Mouse (Mus musculus): Measurements from ENCODE around the gene Tent5b.
"Not testable (repeated sequence)": the region's sequence is repeated elsewhere in the genome, so short reads cannot be mapped to it uniquely, and the experiment has no call there.

Tent5b gene

DNA sequence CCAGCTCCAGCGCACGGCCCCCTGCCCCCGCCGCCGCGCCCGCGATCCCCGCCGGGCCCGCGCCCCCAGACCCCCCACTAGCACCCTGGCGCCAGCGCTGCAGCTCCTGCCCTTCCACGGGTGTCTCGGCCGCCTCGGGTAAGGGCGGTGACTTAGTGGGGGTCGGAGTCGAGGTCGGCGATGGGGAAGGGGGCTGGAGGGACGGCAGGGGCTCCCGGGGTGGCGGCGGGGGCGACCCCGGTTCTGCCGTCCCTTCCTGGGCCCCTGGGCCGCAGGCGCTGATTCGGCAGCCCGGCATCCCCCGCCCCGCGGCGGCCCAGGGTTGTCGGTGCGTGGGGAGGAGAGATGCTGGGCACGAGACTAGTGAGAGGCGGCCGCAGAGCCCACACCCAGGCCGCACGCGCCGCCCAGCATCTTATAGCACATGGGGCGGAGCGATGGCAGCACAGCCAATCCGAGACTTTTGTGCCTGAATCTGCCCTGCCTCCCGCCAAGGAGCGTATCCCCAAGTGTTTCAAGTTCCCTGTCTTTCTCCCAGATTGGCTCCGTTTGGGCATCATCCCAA lies 18.3 kb downstream of the Tent5b start, which contains the start of gene Trnp1:
Trnp1 (minus strand) TSS at position 391 of the 565 bp plus-strand sequence.
- peak; percentile 84 to 87 for DNase-seq (ENCODE audit: low spot score in 2 of 2)

DNA sequence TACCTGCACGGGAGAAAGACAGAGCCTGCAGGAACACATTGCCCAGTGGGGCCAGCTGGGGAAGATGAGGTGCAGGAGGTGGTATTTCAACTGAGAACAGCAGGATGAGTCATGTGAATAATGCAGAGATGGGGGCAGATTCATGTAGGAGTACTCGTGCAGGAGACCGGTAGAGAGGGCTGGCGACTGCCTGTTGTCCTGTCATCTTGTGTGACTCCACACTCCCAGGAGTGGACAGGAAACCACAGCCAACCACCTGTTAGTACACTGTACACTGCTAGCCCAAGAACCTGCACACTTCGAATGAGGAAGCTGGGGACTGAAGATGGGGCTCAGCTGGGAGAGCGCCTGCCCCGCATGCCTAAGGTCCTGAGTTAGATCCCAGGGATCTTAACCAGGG lies 21.6 kb downstream of the Tent5b start:
- DNase-seq (ENCODE audit: low spot score in 2 of 2), result peak in 1 of 2 experiments; percentile 35

DNA sequence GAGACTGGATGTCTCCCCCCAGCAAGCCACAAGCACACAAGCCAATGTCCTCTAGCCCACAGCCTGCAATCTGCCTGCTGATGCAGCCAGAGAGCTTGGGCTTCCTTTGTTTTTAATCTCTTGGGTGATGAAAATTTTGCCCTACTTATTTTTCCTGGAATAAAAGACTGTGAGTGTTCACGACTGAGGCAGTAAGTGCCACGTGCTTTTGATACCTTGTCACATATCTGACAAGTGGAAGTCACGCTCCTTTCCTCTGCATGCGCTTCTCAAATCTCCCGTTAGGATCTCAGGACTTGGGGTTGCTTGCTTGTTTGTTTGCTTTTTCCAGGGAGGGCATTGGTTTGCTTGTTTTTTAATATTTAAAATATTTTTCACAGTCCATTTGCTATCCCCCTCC lies 24.4 kb downstream of the Tent5b start:
- DNase-seq (ENCODE audit: low spot score in 2 of 2), result no peak

- no peak for DNase-seq (ENCODE audit: low spot score in 2 of 2)
Measured at GRCm38 (mm10) chr4:133504755-133505485, 25.0 kb downstream of the Tent5b start.

DNA sequence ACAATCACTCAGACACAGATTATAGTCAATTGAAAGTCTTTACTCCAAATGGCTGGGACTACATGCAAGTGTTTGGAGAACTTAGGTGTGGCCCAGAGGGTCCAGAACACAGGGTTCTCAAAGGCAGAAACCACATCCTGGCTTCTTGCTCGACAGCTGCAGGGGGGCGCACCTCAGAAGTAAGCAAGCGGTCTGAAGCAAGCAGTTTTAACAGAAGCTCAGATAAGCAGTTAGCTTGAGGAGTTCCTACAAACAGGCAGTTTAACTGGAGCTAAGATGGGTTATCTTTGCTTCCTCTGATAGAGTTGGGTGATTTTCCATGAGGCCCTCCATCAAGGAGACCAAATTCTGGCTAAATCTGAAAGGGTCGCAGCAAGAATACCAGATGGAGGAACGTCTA lies 26.6 kb downstream of the Tent5b start:
- DNase-seq (ENCODE audit: low spot score in 2 of 2), result no peak

- peak; percentile 55 to 60 for DNase-seq (ENCODE audit: low spot score in 2 of 2)
Measured at GRCm38 (mm10) chr4:133508990-133509389, 29.1 kb downstream of the Tent5b start.

DNA sequence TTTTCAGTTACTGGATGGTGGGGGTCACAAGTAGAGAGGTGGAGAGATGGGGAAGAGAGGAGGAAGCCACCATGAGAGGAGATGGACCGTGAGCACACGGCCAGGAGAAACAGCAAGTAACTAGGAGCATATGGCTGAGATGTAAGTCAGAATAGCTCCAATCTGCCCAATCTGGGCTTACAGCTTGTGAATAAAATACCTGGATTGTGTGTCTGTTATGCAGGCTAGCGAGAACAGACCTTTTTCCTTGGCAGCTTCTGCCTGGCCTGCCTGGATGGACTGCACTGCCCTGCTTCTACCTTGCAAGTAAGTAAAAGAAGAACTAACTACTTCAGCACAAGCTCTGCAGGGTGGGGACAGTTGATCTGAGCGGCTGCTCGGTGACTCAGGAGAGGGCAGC lies 31.1 kb downstream of the Tent5b start:
- no peak for DNase-seq (ENCODE audit: low spot score in 2 of 2)

- DNase-seq (ENCODE audit: low spot score in 2 of 2), result not testable (repeated sequence)
Measured at GRCm38 (mm10) chr4:133512511-133512910, 32.6 kb downstream of the Tent5b start.

DNA sequence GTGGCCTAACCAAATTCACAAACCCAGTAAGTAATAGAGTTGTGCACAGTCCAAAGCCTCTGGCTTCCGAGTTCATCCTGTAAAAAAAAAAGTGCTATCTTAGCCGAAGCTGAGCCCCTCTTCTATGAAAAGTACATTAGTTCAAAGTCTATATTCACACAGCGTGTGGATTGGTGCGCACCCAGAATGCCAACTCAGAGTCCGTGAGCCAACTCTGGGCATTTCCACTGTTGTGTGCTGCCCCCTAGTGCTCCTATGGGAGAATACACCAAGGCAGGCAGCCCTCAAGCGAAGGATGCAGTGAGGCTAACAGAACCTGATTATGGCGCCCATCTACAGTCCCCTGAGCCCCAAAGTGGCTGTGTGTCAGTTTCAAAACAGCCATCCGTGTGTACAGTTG lies 33.0 kb downstream of the Tent5b start:
- DNase-seq (ENCODE audit: low spot score in 2 of 2), result peak; percentile 86 to 88

GRCm38 (mm10) chr4:133518601-133519368 lies 38.9 kb downstream of the Tent5b start, which contains the start of gene Kdf1:
TSS of gene Kdf1 (plus strand) at chr4:133518963.
- no peak for DNase-seq (ENCODE audit: low spot score in 2 of 2)

DNA sequence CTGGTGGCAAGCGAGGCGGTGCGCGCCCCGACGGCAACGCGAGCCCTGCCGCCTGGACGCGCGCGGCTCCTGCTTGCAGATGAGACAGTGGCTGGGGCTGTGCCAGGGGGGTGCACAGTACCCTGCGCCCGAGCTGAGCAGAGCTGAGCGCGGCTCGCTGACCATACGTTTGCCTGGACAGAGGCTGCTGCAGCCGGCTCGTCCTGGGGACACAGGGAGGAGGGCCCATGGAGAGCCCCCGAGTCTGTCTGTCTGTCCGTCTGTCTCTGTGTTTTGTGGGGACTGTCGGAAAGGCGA lies 39.4 kb downstream of the Tent5b start:
- no peak for DNase-seq (ENCODE audit: low spot score in 2 of 2)

DNA sequence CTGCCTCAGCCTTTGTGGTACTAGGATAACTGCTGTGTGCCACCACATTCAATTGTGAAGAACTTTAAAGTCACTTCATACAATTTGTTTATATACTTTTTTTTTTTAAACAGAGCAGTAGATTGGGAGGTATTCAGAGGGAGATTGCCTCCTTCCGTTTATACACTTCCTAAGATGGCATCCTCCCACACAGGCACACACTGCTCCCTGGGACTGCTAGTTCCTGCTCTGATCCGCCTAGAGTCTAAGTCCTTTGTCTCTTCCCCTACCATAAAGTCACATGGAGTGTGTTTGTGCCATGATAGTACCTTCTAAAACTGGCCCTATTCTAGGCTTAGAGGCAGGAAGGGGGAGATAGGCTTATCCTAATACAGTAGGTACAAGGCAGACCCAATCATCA lies 41.6 kb downstream of the Tent5b start:
- DNase-seq (ENCODE audit: low spot score in 2 of 2), result no peak

GRCm38 (mm10) chr4:133527788-133528187 lies 47.9 kb downstream of the Tent5b start:
- no peak for DNase-seq (ENCODE audit: low spot score in 2 of 2)

- no peak for DNase-seq (ENCODE audit: low spot score in 2 of 2)
Measured at GRCm38 (mm10) chr4:133532777-133533176, 52.8 kb downstream of the Tent5b start.

- no peak for DNase-seq (ENCODE audit: low spot score in 2 of 2)
Measured at GRCm38 (mm10) chr4:133536081-133536480, 56.1 kb downstream of the Tent5b start.

DNA sequence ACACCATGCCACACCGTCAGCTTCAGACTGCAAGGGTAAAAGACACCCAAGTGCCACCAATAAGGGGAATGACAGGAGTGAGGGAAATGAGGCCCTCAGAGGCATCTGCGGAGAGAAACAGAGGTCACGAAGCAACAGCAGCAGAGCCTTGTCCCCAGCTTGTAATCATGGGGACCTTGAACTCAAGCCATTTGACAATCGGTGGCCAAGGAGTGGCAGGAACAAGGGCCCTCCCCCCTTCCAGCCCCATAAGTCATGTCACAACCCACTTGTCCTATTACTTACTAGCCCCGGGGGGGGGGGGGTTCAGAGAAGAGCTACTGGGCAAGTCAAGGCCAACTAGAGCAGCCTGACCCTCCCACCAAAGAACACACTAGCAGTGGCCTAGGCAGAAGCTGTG lies 56.7 kb downstream of the Tent5b start:
- no peak for DNase-seq (ENCODE audit: low spot score in 2 of 2)
